Mouse (Mus musculus) heart, postnatal 0 days (tissue): ENCODE results near the gene Aplnr. TPM values are rescaled to one million over a fixed set of nuclear protein-coding genes. Genes with fewer than 3 reads are reported as not detected.

Experiments used
- ATAC-seq: fragments of 200-750 bp; cut with Nextera tagmentation; 2 replicates; pipeline ENCODE4 v1.8.0; 2017; ENCODE audit warnings: low read depth, moderate number of reproducible peaks, moderate library complexity; ENCODE audit not compliant: insufficient read depth
- DNase-seq: peaks from one replicate; pipeline ENCODE4 v3.0.0-alpha.2; 2016; ENCODE audit warnings: low spot score
- H3K27ac ChIP-seq: fragments of 300-500 bp; sonication (generic); 2 replicates; pipeline ENCODE4 v1.5.1; 2014; ENCODE audit warnings: low read depth, mild to moderate bottlenecking
- H3K27me3 ChIP-seq: fragments of 300-500 bp; sonication (generic); 2 replicates; pipeline ENCODE4 v1.6.1; 2014; ENCODE audit warnings: low read length, mixed read lengths; ENCODE audit not compliant: control insufficient read depth, insufficient read depth
- H3K36me3 ChIP-seq: fragments of 300-500 bp; sonication (generic); replicated peaks from 2 replicates; pipeline ENCODE4 v1.6.1; 2014; ENCODE audit warnings: low read length, mixed read lengths; ENCODE audit not compliant: control insufficient read depth, insufficient read depth
- H3K4me1 ChIP-seq: fragments of 300-500 bp; sonication (generic); 2 replicates; pipeline ENCODE4 v1.6.1; 2014; ENCODE audit warnings: antibody characterized with exemption; ENCODE audit not compliant: control insufficient read depth, insufficient read depth
- H3K4me2 ChIP-seq: fragments of 300-500 bp; sonication (generic); 2 replicates; pipeline ENCODE4 v1.6.1; 2014; ENCODE audit warnings: low read depth, mild to moderate bottlenecking, low read length, moderate library complexity
- H3K4me3 ChIP-seq: fragments of 300-500 bp; sonication (generic); 2 replicates; pipeline ENCODE4 v1.5.1; 2014; ENCODE audit warnings: low read depth, low read length
- H3K9ac ChIP-seq: fragments of 300-500 bp; sonication (generic); replicated peaks from 2 replicates; pipeline ENCODE4 v1.6.1; 2014; ENCODE audit warnings: low read depth, low read length, mixed read lengths
- H3K9me3 ChIP-seq: fragments of 300-500 bp; sonication (generic); replicated peaks from 2 replicates; pipeline ENCODE4 v1.6.1; 2016; ENCODE audit warnings: low read length; ENCODE audit not compliant: control insufficient read depth
- CTCF ChIP-seq: IDR thresholded peaks from 2 replicates; pipeline ENCODE4 v1.5.1; 2016; ENCODE audit warnings: antibody characterized with exemption, control low read depth, low read depth
- EP300 ChIP-seq: IDR thresholded peaks from 2 replicates; pipeline ENCODE4 v1.6.1; 2016; ENCODE audit warnings: antibody characterized with exemption, low read depth
- WGBS: fragments of 180-500 bp; shearing (Covaris S2); extraction: QIAGEN DNeasy Blood & Tissue Kit; methylation state at CpG from one replicate; pipeline ENCODE4 v1.1.7; 2014; 5-methylcytosine and 5-hydroxymethylcytosine counted together
- polyA plus RNA-seq: library from polyadenylated mRNA; unstranded; fragments of >200 nt; fragmentation: Nextera tagmentation; extraction: Ambion mirVana; gene quantifications from 2 replicates; pipeline ENCODE4 v1.2.1, GENCODE M21; 2015
- total RNA-seq: library from RNA; depleted of rRNA; stranded (reverse); fragments of >200 nt; gene quantifications from 2 replicates; pipeline ENCODE4 v1.2.3, GENCODE M21; 2014; ENCODE audit warnings: low replicate concordance

Aplnr gene
- total and polyA plus RNA-seq, 2 experiments from 2014 or later, result 47.7 to 59.0 TPM

DNA sequence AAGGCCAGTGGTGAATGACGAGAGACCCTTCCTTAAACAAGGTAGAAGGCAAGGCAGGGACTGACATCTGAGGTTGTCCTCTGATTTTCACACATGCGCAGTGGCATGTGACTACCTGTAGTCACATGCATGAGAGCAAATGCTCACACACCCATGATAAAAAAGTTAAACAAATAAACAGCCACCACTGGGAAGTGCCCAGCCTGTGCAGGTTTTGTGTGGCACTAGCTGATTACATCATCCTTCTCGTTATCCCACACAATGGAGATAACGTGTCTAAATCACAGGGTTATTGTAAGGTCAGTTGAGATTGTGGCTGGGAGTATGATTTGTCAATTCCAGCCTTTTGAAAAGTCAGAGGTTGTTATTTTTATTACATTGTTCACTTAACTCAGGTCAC, 29.1 kb upstream of the Aplnr start:
- no peak for ATAC-seq
- Histone ChIP-seq H3K36me3 (no peaks in the 10 kb centered on the region), H3K4me1 (no peaks in the 10 kb centered on the region), H3K4me3 (no peak overlapping the region), H3K27me3 (no peaks in the 10 kb centered on the region), H3K4me2 (no peak overlapping the region), H3K9me3 (no peaks in the 10 kb centered on the region), H3K27ac (no peak overlapping the region), H3K9ac (no peak overlapping the region)
- no peak for DNase-seq
- WGBS, result 38% methylated on average over 4 of the region's 4 CpGs
- TF ChIP-seq CTCF, result no peak
- TF ChIP-seq EP300, result no peak

DNA sequence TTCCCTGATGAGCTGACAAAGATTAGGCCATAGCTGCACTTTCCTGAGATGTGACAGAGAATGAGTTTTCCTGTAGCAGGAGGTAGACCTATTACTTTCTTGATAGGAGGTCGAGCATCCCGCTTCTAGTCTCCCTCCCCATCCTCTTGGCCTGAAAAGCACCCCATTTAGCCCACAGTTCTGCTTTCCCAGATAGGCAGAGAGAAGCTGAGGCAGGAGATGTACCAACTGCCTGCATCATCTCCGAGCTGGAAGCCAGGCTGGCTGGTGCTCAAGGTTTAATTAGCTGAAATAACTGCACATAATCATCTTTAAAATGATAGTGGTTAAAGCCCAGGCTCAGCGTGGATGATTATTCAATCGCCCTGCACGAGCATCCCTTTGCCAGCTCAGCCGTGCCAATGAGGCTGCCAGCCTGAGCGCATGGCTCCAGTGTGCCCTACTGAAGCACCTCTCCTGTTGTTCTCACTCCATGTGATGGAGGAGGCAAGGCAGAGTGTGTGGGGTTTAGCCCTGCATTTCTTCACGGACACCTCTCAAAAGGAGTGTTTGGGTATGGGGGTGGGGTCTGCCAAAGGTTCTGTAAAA, 25.6 kb upstream of the Aplnr start:
- 76% methylated on average over 9 of the region's 9 CpGs for WGBS
- ATAC-seq, result no peak
- TF ChIP-seq CTCF (no peak), EP300 (no peak)

DNA sequence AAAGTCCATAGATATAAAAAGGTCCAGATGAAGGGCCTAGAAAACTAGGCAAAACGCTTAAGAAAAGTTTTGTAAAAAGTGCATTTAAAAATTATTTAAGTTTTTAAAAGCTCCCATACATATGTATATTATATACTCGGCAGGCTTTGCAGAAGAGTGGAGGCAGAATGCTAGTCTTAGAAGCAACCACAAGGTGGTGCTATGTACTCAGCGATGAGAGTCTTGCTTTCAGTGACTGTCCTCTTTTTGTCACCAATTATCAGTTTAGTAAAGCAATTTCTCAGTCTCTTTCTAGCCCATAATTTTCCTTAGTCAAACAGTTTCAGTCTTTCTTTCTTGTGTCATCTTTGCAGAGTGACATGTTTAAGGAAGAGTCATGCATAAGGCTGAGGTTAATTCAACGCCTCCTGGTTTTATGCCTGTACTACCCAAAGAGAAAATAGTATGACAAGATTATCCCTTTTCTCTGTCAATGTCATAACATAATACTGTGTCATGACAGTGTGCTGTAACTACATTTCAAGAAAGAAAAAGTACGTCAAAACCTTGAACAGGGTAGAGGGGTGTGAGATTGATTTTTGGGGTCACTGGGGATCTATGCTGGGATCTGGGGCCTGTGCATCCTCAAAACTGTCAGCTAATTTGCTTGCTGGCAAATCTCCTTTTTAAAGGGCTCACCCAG, 12.7 kb upstream of the Aplnr start:
- ATAC-seq, result no peak

More for the DNA sequence above, 25.6 kb upstream of the Aplnr start:
- H3K4me2 ChIP-seq, result no peak overlapping the region
- no peak for DNase-seq
- no peak overlapping the region for H3K27ac ChIP-seq
- H3K9ac ChIP-seq, result no peak overlapping the region
- H3K27me3 ChIP-seq, result no peaks in the 10 kb centered on the region
- H3K4me3 ChIP-seq, result no peak overlapping the region
- no peaks in the 10 kb centered on the region for H3K36me3 ChIP-seq
- H3K9me3 ChIP-seq, result no peaks in the 10 kb centered on the region
- H3K4me1 ChIP-seq, result no peaks in the 10 kb centered on the region

DNA sequence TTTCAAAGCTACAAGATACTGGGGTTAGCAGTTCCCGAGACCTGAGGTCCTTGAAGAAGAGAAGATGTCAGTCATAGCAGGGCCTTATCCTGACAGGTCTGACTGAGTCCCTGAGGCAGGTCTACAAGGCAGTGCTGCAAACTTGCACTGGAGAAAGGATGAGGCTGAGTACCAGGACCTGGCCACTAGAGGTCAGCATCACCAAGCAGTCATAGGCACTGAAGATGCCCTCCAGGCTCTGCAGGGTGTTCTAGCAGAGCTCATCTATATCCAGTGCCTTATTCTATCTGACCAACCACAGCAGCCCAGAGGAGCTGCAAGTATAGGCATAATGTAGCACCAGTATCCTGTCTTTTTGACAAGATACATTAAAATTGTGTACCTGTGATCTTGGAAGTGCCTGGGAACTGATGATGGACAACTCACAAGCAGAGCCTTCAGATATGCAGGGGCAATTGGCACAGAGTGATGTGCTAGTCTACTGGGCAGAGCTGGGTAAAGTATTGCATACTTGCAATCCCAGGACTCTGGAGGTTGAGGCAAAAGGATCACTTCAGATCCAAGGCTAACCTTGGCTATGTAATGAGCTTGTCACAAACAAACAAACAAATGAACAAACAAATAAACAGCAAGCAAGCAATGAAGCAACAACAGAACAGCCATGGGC, 12.0 kb upstream of the Aplnr start:
- Histone ChIP-seq H3K27me3 (no peaks in the 10 kb centered on the region), H3K4me2 (no peak overlapping the region), H3K9me3 (no peaks in the 10 kb centered on the region), H3K27ac (no peak overlapping the region), H3K9ac (no peak overlapping the region), H3K4me1 (no peaks in the 10 kb centered on the region), H3K36me3 (no peaks in the 10 kb centered on the region), H3K4me3 (no peak overlapping the region)
- 10% methylated on average over 1 of the region's 1 CpGs for WGBS
- no peak for TF ChIP-seq EP300
- TF ChIP-seq CTCF, result peak; percentile 85
- ATAC-seq (peak; percentile 77), DNase-seq (peak; percentile 70)

More for the DNA sequence above, 12.7 kb upstream of the Aplnr start:
- H3K36me3 ChIP-seq, result no peaks in the 10 kb centered on the region
- no peaks in the 10 kb centered on the region for H3K4me1 ChIP-seq
- no peaks in the 10 kb centered on the region for H3K9me3 ChIP-seq
- H3K4me3 ChIP-seq, result no peak overlapping the region
- H3K27me3 ChIP-seq, result no peaks in the 10 kb centered on the region
- H3K4me2 ChIP-seq, result no peak overlapping the region
- H3K9ac ChIP-seq, result no peak overlapping the region
- H3K27ac ChIP-seq, result no peak overlapping the region
- DNase-seq, result peak; percentile 56
- TF ChIP-seq CTCF, result peak; percentile 82
- no peak for TF ChIP-seq EP300
- 25% methylated on average over 5 of the region's 5 CpGs for WGBS

DNA sequence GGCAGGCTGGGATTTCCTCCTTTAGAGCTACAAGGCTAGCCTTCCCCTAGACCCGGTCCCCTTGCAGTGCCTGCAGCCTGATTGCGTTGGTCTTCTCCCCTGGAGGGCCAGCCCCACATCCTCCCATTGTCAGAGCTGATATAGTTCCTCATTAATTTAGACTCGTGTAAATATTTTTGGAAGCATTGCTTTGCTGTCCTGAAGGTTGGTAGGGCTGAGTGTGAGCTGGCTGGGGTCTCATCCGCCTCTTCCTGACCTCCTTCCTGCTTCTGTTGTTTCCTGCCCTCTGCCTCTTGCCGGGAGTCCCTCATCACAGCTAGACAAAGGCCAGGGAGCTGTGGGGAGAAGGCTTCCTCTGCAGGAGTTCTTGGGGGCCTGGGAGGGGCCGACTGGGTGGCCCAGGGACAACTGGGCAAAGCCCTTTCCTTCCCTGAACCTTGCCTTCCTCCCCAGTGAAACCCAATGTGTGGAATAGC, 6.5 kb upstream of the Aplnr start:
- WGBS, result 36% methylated on average over 6 of the region's 6 CpGs
- ATAC-seq, result peak; percentile 83
- Histone ChIP-seq H3K9me3 (no peaks in the 10 kb centered on the region), H3K27me3 (no peaks in the 10 kb centered on the region), H3K36me3 (no peaks in the 10 kb centered on the region), H3K4me3 (no peak overlapping the region), H3K4me1 (0 out of 2 replicates have a peak, but pooled peaks cover 2% of the 10 kb centered on the region), H3K27ac (peak overlapping the region; percentile 87), H3K9ac (no peak overlapping the region), H3K4me2 (no peak overlapping the region)
- DNase-seq, result peak; percentile 76
- TF ChIP-seq CTCF (no peak), EP300 (0 out of 2 replicates have a peak, but pooled peaks have one; percentile 39)
